Comparison of ENCODE assay signal across 12 mouse cellular contexts in genomic region chr8:120310063-120310462, GRCm38 (mm10).
DNase-seq lines count a peak whose midpoint lies in the region; ATAC-seq lines count a peak whose summit lies in the region.
"Had no signal": no experiment of that assay in that cellular context is flagged by ENCODE, and none has a peak within 500 bp of the region (broad histone marks: within the 10 kb centered on the region; RNA-seq: fewer than 3 reads in every experiment).

No protein-coding gene starts in this region.

- peaks cover 83% of the 10 kb centered on the region for H3K4me1 ChIP-seq in hindbrain, embryonic 10.5 days (replicated peaks)
- H3K4me1 ChIP-seq in hindbrain, embryonic 14.5 days (replicated peaks; ENCODE audit: control insufficient read depth, insufficient read depth, low read length): peaks cover 29% of the 10 kb centered on the region
- peaks cover 68% of the 10 kb centered on the region for H3K4me1 ChIP-seq in embryonic facial prominence, embryonic 10.5 days
- peaks cover 42% of the 10 kb centered on the region for H3K4me1 ChIP-seq in forebrain, embryonic 15.5 days
- peaks cover 62% of the 10 kb centered on the region for H3K4me1 ChIP-seq in midbrain, embryonic 12.5 days

- no peak overlapping the region for H3K4me3 ChIP-seq in hindbrain, embryonic 10.5 days
- H3K4me3 ChIP-seq in hindbrain, embryonic 14.5 days (replicated peaks; ENCODE audit: low read length): no peak overlapping the region
- no peak overlapping the region for H3K4me3 ChIP-seq in embryonic facial prominence, embryonic 10.5 days
- no peak overlapping the region for H3K4me3 ChIP-seq in forebrain, embryonic 15.5 days
- H3K4me3 ChIP-seq in midbrain, embryonic 12.5 days: no peak overlapping the region
- H3K4me3 ChIP-seq: heart, embryonic 13.5 days; left cerebral cortex, adult 2 months; limb, embryonic 13.5 days had no signal

- DNase-seq in hindbrain, embryonic 10.5 days (ENCODE audit: low spot score): no peak
- no peak for DNase-seq in hindbrain, embryonic 14.5 days (ENCODE audit: low spot score)
- DNase-seq in embryonic facial prominence, embryonic 10.5 days (ENCODE audit: low spot score): no peak
- DNase-seq in embryo, embryonic 9.5 days (ENCODE audit: extremely low spot score): no peak
- no peak for DNase-seq in thymus, postnatal 36 days

- H3K27ac ChIP-seq in hindbrain, embryonic 10.5 days: peak overlapping the region; percentile 66
- no peak overlapping the region for H3K27ac ChIP-seq in hindbrain, embryonic 14.5 days
- 0 out of 2 replicates have a peak overlapping the region, but pooled peaks have one; percentile 63 for H3K27ac ChIP-seq in embryonic facial prominence, embryonic 10.5 days (replicated peaks)
- H3K27ac ChIP-seq in forebrain, embryonic 15.5 days (replicated peaks): peak overlapping the region; percentile 81
- peak overlapping the region; percentile 85 for H3K27ac ChIP-seq in midbrain, embryonic 12.5 days (replicated peaks)
- H3K27ac ChIP-seq: heart, embryonic 13.5 days; limb, embryonic 13.5 days; liver, embryonic 14.5 days had no signal

- no peak overlapping the region for H3K9ac ChIP-seq in hindbrain, embryonic 14.5 days
- H3K9ac ChIP-seq in forebrain, embryonic 15.5 days (replicated peaks): no peak overlapping the region
- no peak overlapping the region; the same call in 1 of the 2 replicates for H3K9ac ChIP-seq in midbrain, embryonic 12.5 days (replicated peaks)
- H3K9ac ChIP-seq: heart, embryonic 13.5 days; limb, embryonic 13.5 days; liver, embryonic 14.5 days had no signal

- WGBS in hindbrain, embryonic 10.5 days: 85% methylated on average over 5 of the region's 5 CpGs
- WGBS in hindbrain, embryonic 14.5 days: 48% methylated on average over 5 of the region's 5 CpGs
- 87% methylated on average over 5 of the region's 5 CpGs for WGBS in embryonic facial prominence, embryonic 10.5 days
- 46% methylated on average over 5 of the region's 5 CpGs for WGBS in forebrain, embryonic 15.5 days
- whole genome bisulfite sequencing in midbrain, embryonic 12.5 days: 71% methylated on average over 5 of the region's 5 CpGs

- H3K9me3 ChIP-seq in hindbrain, embryonic 10.5 days: no peaks in the 10 kb centered on the region
- H3K9me3 ChIP-seq in hindbrain, embryonic 14.5 days (ENCODE audit: control insufficient read depth, low read length): no peaks in the 10 kb centered on the region
- no peaks in the 10 kb centered on the region for H3K9me3 ChIP-seq in embryonic facial prominence, embryonic 10.5 days
- H3K9me3 ChIP-seq in forebrain, embryonic 15.5 days: no peaks in the 10 kb centered on the region
- H3K9me3 ChIP-seq in midbrain, embryonic 12.5 days: no peaks in the 10 kb centered on the region
- H3K9me3 ChIP-seq: heart, embryonic 13.5 days; limb, embryonic 13.5 days had no signal

- peaks cover 93% of the 10 kb centered on the region for H3K27me3 ChIP-seq in hindbrain, embryonic 10.5 days (ENCODE audit: insufficient read depth, poor library complexity, severe bottlenecking)
- H3K27me3 ChIP-seq in hindbrain, embryonic 14.5 days (ENCODE audit: control insufficient read depth, insufficient read depth, low read length): no peaks in the 10 kb centered on the region
- H3K27me3 ChIP-seq in embryonic facial prominence, embryonic 10.5 days (replicated peaks; ENCODE audit: low read depth, poor library complexity, severe bottlenecking): peaks cover 84% of the 10 kb centered on the region
- no peaks in the 10 kb centered on the region for H3K27me3 ChIP-seq in forebrain, embryonic 15.5 days
- H3K27me3 ChIP-seq in midbrain, embryonic 12.5 days: peaks cover 81% of the 10 kb centered on the region
- H3K27me3 ChIP-seq: limb, embryonic 13.5 days had no signal

- no peaks in the 10 kb centered on the region for H3K36me3 ChIP-seq in hindbrain, embryonic 10.5 days
- H3K36me3 ChIP-seq in hindbrain, embryonic 14.5 days (replicated peaks; ENCODE audit: control insufficient read depth, insufficient read depth): no peaks in the 10 kb centered on the region
- H3K36me3 ChIP-seq in embryonic facial prominence, embryonic 10.5 days (replicated peaks): no peaks in the 10 kb centered on the region
- H3K36me3 ChIP-seq in forebrain, embryonic 15.5 days: no peaks in the 10 kb centered on the region
- H3K36me3 ChIP-seq in midbrain, embryonic 12.5 days: no peaks in the 10 kb centered on the region
- H3K36me3 ChIP-seq: heart, embryonic 13.5 days; limb, embryonic 13.5 days had no signal

- H3K4me2 ChIP-seq in hindbrain, embryonic 14.5 days (replicated peaks): no peak overlapping the region
- H3K4me2 ChIP-seq in forebrain, embryonic 15.5 days (replicated peaks): no peak overlapping the region
- H3K4me2 ChIP-seq in midbrain, embryonic 12.5 days (replicated peaks): no peak overlapping the region
- H3K4me2 ChIP-seq: heart, embryonic 13.5 days; limb, embryonic 13.5 days had no signal

- no peak for ATAC-seq in hindbrain, embryonic 14.5 days (ENCODE audit: low FRiP score)
- ATAC-seq in forebrain, embryonic 15.5 days (replicated peaks): no peak
- no peak for ATAC-seq in midbrain, embryonic 12.5 days (ENCODE audit: low FRiP score, low read depth)
- ATAC-seq in monocyte, adult 5-6 weeks (replicated peaks; ENCODE audit: insufficient number of reproducible peaks, low FRiP score, low TSS enrichment, poor library complexity, severe bottlenecking): no peak
